Mouse (Mus musculus) limb, embryonic 14.5 days (tissue): ENCODE data around the gene Chrnb4. TPM values are rescaled to one million over a fixed set of nuclear protein-coding genes. Genes with fewer than 3 reads are reported as not detected.

ENCODE experiments used
- ATAC-seq: fragments of 200-750 bp; cut with Nextera tagmentation; 2 replicates; pipeline ENCODE4 v1.8.0; 2017; ENCODE audit warnings: low read depth, moderate number of reproducible peaks, moderate TSS enrichment; ENCODE audit not compliant: low FRiP score
- DNase-seq: peaks from one replicate; pipeline ENCODE4 v3.0.0-alpha.2; 2015; ENCODE audit warnings: low spot score
- H3K27ac ChIP-seq: fragments of 300-500 bp; sonication (generic); replicated peaks from 2 replicates; pipeline ENCODE4 v1.5.1; 2014; ENCODE audit warnings: low read depth, mild to moderate bottlenecking, low read length, moderate library complexity, mixed read lengths
- H3K27me3 ChIP-seq: fragments of 300-500 bp; sonication (generic); 2 replicates; pipeline ENCODE4 v1.6.1; 2014; ENCODE audit warnings: low read length, mixed read lengths; ENCODE audit not compliant: control insufficient read depth, insufficient read depth
- H3K36me3 ChIP-seq: fragments of 300-500 bp; sonication (generic); 2 replicates; pipeline ENCODE4 v1.6.1; 2014; ENCODE audit warnings: mild to moderate bottlenecking, low read length, moderate library complexity, mixed read lengths; ENCODE audit not compliant: control insufficient read depth, insufficient read depth
- H3K4me1 ChIP-seq: fragments of 300-500 bp; sonication (generic); 2 replicates; pipeline ENCODE4 v1.6.1; 2014; ENCODE audit warnings: antibody characterized with exemption, low read length, mixed read lengths; ENCODE audit not compliant: control insufficient read depth, insufficient read depth
- H3K4me2 ChIP-seq: fragments of 300-500 bp; sonication (generic); replicated peaks from 2 replicates; pipeline ENCODE4 v1.6.1; 2014; ENCODE audit warnings: low read depth, mild to moderate bottlenecking, low read length, moderate library complexity; ENCODE audit not compliant: severe bottlenecking
- H3K4me3 ChIP-seq: fragments of 300-500 bp; sonication (generic); replicated peaks from 2 replicates; pipeline ENCODE4 v1.5.1; 2014; ENCODE audit warnings: low read length
- H3K9ac ChIP-seq: fragments of 300-500 bp; sonication (generic); 2 replicates; pipeline ENCODE4 v1.6.1; 2014; ENCODE audit warnings: mild to moderate bottlenecking, low read depth, low read length, moderate library complexity; ENCODE audit not compliant: severe bottlenecking
- H3K9me3 ChIP-seq: fragments of 300-500 bp; sonication (generic); 2 replicates; pipeline ENCODE4 v1.6.1; 2016; ENCODE audit warnings: low read length; ENCODE audit not compliant: control insufficient read depth
- POLR2A ChIP-seq: fragments of 200-500 bp; IDR thresholded peaks from 2 replicates; pipeline ENCODE4 v1.8.0; 2012; ENCODE audit warnings: inconsistent platforms, mild to moderate bottlenecking, moderate library complexity, borderline replicate concordance; ENCODE audit not compliant: insufficient read depth, insufficient read length; ENCODE audit errors: extremely low read depth
- WGBS: fragments of 180-500 bp; shearing (Covaris S2); extraction: QIAGEN DNeasy Blood & Tissue Kit; methylation state at CpG from one replicate; pipeline ENCODE4 v1.1.7; 2014; 5-methylcytosine and 5-hydroxymethylcytosine counted together
- polyA plus RNA-seq, 2 experiments: library from polyadenylated mRNA; depleted of rRNA in 1 of 2; stranded (reverse) in 1 of 2; unstranded in 1 of 2; fragments of >200 nt; fragmentation: Nextera tagmentation in 1 of 2; extraction: Ambion mirVana in 1 of 2; gene quantifications; 2 replicates each; pipeline versions ENCODE4 v1.2.1 to v1.2.3; 2012 to 2014

Gene Chrnb4
- polyA plus RNA-seq, 2 experiments, result 0.39 to 0.57 TPM

- H3K4me3 ChIP-seq, result no peak overlapping the region
- TF ChIP-seq POLR2A, result no peak
- WGBS, result 75% methylated on average over 8 of the region's 8 CpGs
- H3K27me3 ChIP-seq, result no peaks in the 10 kb centered on the region
- no peak overlapping the region for H3K27ac ChIP-seq
- H3K36me3 ChIP-seq, result no peaks in the 10 kb centered on the region
- H3K4me2 ChIP-seq, result no peak overlapping the region
- H3K9ac ChIP-seq, result no peak overlapping the region
- DNase-seq, result no peak
- H3K9me3 ChIP-seq, result no peaks in the 10 kb centered on the region
- no peak for ATAC-seq
- H3K4me1 ChIP-seq, result no peaks in the 10 kb centered on the region
Measured at GRCm38 (mm10) chr9:55038948-55039347, 9.6 kb downstream of the Chrnb4 start.

DNA sequence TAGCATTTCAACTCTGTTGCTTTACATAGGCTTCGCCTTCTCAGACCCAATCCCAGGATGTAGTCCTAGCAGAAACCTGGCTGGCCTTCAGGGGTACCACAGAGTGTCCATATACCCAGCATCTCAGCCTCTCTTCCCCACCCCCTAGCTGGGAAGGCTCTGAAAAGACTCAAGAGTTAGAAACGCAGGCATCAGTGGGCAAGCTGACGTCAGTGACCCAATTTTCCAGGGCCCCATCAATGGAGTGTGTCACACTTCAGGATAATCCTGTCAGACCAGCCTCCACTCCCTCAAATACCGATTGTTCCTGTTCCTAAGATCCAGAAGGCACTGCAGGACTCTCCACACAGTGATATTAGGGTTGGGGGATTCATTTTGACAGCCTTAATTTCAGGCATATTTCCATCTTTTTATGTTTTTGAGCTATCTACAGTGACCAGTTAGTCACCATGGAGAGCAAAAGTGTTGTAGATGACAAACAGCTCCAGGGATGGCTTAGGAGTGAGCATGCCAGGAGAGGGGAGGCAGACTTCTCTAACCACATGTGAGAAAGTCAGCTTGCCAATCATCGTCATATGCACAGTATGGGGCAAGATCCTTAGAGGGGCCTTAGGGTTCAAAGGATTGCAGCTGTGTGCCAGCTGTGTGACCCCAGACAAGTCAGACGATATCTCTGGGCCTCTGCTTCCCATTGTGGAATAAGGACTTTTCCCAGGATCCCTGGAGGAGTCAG lies 17.0 kb downstream of the Chrnb4 start:
- Histone ChIP-seq H3K4me2 (no peak overlapping the region), H3K9ac (no peak overlapping the region), H3K27ac (no peak overlapping the region), H3K36me3 (no peaks in the 10 kb centered on the region), H3K4me3 (no peak overlapping the region), H3K4me1 (no peaks in the 10 kb centered on the region), H3K9me3 (no peaks in the 10 kb centered on the region), H3K27me3 (peaks cover 9% of the 10 kb centered on the region; the same call in 1 of the 2 replicates)
- DNase-seq, result no peak
- WGBS, result 47% methylated on average over 6 of the region's 6 CpGs
- no peak for ATAC-seq
- TF ChIP-seq POLR2A, result no peak

GRCm38 (mm10) chr9:55026275-55026663 lies 22.3 kb downstream of the Chrnb4 start, which contains the start of gene Chrna3:
Chrna3 (minus strand) TSS chr9:55026562.
- TF ChIP-seq POLR2A, result no peak

DNA sequence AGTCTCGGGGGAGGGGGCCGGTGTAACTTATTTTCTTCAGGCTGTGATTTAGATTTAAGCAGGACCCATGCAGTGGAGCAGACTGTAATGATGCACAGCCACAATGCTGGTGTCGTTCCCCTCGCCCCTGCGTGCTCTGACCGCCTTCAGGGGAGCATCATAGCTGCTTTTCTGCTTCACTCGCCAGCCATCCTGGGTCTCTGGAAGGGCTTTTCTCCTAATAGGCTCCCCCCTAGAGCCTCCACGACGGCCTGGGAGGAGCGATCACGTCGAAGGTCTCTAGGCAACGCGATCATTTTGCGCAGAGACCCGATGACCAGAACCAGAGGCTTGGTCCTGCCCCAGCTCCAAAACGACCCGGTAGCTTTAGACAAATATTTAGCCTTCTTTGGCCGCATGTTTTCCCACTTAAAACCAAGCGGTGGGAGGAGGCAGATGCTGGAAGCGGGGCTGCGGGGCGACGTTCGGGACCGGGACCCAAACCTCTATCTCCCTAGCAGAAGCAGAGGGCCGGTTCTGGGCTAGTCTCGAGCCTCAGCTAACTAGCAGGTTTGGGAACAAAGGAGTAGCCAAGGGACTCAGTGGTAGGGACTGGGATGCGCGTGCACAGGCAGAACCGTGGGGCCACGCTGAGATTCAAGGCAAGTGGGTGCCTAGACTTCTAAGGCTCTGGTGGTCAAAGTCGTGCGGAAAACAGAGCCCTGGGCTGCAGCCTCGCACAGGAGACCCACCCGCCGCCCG lies 22.9 kb downstream of the Chrnb4 start:
- peaks cover 7% of the 10 kb centered on the region; the same call in 1 of the 2 replicates for H3K4me1 ChIP-seq
- peaks cover 35% of the 10 kb centered on the region for H3K27me3 ChIP-seq
- DNase-seq (no peak), ATAC-seq (no peak)
- peak overlapping the region; percentile 31 for H3K4me3 ChIP-seq
- no peaks in the 10 kb centered on the region for H3K9me3 ChIP-seq
- 12% methylated on average over 37 of the region's 38 CpGs for WGBS
- H3K36me3 ChIP-seq, result no peaks in the 10 kb centered on the region
- no peak overlapping the region for H3K27ac ChIP-seq
- TF ChIP-seq POLR2A, result no peak
- H3K9ac ChIP-seq, result no peak overlapping the region
- peak overlapping the region; percentile 53 for H3K4me2 ChIP-seq

More at GRCm38 (mm10) chr9:55026275-55026663, 22.3 kb downstream of the Chrnb4 start, which contains the start of gene Chrna3:
- ATAC-seq (peak; percentile 65), DNase-seq (no peak)
- Histone ChIP-seq H3K4me1 (peaks cover 7% of the 10 kb centered on the region; the same call in 1 of the 2 replicates), H3K27me3 (peaks cover 35% of the 10 kb centered on the region), H3K4me2 (peak within 1 kb of the TSS; percentile 53), H3K9me3 (no peaks in the 10 kb centered on the region), H3K27ac (no peak within 1 kb of the TSS), H3K4me3 (peak within 1 kb of the TSS; percentile 31), H3K36me3 (no peaks in the 10 kb centered on the region), H3K9ac (no peak within 1 kb of the TSS)
- WGBS, result 2% methylated on average over 39 of the region's 39 CpGs

DNA sequence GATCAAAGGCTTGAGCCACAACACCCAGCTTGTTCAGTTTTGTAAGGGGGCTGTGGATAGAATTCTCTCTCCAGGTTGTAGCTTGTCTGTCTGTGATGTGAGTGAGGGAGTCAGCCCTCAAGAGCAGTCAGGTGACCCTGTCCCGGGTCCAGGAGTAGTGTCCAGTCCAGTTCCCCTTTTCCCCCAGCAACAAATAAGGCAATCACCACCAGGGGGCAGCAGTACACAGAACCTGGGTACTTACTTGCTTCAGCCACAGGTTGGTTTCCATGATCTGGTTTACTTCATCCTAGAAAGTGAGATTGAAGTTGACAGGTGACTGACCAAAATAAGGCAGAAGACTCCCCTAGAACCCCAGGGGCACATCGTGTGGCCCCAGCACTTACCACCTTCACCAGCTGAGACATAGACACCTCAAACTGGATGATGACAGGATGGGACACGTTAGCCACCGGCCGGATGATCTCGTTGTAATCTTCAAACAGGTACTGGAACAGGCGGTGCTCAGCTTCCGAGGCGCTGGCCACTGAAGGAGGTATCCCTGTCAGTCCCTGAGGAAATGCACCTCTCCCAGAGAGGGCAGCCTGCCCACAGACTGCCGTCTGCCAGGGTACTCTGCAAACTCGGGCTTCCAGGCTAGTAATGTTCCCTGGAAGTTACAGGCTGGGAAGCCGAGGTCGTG lies 24.5 kb downstream of the Chrnb4 start:
- no peak overlapping the region for H3K9ac ChIP-seq
- H3K36me3 ChIP-seq, result no peaks in the 10 kb centered on the region
- H3K9me3 ChIP-seq, result no peaks in the 10 kb centered on the region
- DNase-seq (peak; percentile 79), ATAC-seq (peak; percentile 37; the same call in 1 of the 2 replicates)
- H3K4me3 ChIP-seq, result no peak overlapping the region
- peaks cover 35% of the 10 kb centered on the region for H3K27me3 ChIP-seq
- H3K4me2 ChIP-seq, result no peak overlapping the region
- TF ChIP-seq POLR2A, result no peak
- peaks cover 7% of the 10 kb centered on the region; the same call in 1 of the 2 replicates for H3K4me1 ChIP-seq
- H3K27ac ChIP-seq, result no peak overlapping the region
- 36% methylated on average over 13 of the region's 13 CpGs for WGBS
